Mouse (Mus musculus) embryo, embryonic 10.5 days (tissue): Measurements from ENCODE around the gene Dusp14.

ENCODE experiments used
- DNase-seq: peaks from one replicate; pipeline ENCODE4 v3.0.0-alpha.2; 2015; ENCODE audit warnings: low spot score

Gene Dusp14

GRCm38 (mm10) chr11:84069034-84069370, at the start of gene Dusp14:
Gene Dusp14 (minus strand): TSS chr11:84069261.
- DNase-seq = peak; percentile 35

GRCm38 (mm10) chr11:84117431-84117830, 48.4 kb upstream of the Dusp14 start:
- DNase-seq = no peak

- peak; percentile 3 for DNase-seq
Observed at GRCm38 (mm10) chr11:84116221-84116620, 47.2 kb upstream of the Dusp14 start.

- DNase-seq = no peak
Observed at GRCm38 (mm10) chr11:84115646-84116045, 46.6 kb upstream of the Dusp14 start.

DNA sequence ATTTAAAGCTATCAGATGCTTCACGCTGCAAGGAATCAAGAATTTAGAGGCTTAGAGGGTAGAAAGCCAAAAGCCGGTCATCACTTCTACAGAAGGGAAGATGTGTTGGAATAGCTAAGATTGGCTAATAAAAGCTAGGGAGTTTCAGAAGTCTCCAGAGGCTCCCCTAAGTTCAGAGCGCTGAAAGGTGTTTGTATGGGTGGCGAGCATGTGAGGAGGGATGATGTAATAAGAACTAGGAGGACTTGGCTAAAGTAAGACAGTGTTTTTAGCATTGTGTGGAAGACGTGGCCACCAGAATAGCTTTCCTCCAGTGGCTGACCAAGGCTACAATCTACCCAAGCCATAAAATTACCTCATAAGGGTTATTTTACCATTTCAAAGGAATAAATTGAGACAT, 44.6 kb upstream of the Dusp14 start:
- no peak for DNase-seq

DNA sequence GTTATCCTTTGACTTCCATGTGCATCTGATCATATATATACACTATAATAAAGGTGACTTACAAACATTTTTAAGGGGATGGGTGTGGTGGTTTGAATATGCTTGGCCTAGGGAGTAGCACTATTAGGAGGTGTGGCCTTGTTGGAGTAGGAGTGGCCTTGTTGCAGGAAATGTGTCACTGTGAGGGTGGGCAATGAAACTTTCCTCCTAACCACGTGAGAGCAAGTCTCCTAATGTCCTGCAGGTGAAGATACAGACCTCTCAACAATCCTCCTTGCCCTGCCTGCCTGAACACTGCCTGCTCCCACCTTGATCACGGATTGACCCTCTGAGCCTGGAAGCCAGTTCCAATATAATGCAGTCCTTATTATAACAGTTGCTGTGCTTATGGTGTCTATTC, 38.1 kb upstream of the Dusp14 start:
- no peak for DNase-seq

- no peak for DNase-seq
Observed at GRCm38 (mm10) chr11:84104036-84104435, 35.0 kb upstream of the Dusp14 start.

DNA sequence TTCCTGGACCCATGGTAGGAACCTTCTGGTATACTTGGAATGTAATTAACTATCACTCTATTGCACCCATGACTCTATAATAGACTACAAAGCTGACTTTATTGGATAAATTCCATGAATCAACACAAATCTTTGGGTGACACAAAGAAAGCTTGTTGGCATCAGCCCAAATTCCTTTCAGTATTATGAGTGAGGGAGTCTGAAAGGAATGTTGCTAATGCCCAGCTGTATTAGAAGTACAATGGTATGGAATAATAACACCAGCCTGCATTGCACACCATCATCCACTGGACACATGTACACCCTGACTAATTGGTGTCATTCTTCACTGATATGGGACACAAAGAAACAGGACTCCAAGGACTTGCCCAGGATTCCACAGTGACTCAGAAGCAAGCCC, 32.1 kb upstream of the Dusp14 start:
- no peak for DNase-seq

DNA sequence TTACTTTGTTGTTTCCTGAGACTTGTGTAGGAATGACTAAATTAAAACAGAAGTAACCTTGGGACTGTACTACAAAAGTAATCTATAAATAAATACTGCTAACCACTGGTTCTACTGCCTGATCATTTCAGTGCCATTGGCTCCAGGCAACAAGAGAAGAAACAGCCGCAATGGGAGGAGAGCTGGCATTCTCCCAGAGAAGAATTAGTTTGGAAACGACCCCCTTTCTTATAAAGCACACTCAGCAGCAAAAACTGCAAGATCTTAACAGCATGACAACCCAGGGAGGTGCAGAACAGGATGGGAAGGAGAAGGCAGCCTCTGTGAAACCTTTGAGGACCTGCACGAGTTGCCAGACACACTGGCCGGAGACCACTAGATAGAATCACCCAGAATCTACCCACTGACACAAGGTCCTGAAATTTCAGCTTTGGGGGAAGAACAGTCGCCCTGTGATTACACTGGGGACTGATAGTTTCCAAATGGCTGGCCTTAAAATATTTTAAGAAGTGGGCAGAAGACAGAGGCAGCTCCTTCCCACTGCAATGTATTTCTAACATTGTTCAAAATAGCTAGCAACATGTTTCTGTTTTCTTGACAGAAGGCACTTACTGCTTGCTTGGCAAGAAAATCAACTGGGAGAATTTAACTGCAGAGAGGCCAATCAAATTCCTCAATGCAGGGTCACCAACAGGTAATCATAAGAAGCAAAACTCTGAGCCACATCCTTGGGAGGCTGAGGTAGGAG, 28.4 kb upstream of the Dusp14 start:
- no peak for DNase-seq

DNA sequence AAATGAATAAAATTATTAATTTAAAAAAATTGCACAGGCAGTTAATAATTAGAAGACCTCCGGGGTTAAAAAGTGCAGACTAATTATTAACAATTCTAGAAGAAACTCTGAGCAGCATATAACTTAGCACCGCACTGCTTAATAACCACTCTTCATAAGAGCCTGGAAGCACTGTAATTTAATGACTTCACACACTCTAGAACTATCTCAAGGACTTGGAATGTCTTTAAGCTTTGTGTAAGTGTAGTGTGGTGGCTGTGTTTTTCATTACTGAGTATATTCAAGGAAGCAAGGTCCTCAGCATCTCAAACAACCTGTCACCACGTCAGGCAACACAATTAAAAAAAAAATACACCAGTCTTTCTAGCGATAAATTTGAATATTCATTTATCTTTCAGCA, 26.0 kb upstream of the Dusp14 start:
- no peak for DNase-seq

- no peak for DNase-seq
Observed at GRCm38 (mm10) chr11:84090572-84090971, 21.5 kb upstream of the Dusp14 start.

- no peak for DNase-seq
Observed at GRCm38 (mm10) chr11:84081901-84082300, 12.8 kb upstream of the Dusp14 start.

GRCm38 (mm10) chr11:84080327-84080726, 11.3 kb upstream of the Dusp14 start:
- DNase-seq = no peak

GRCm38 (mm10) chr11:84079887-84080286, 10.8 kb upstream of the Dusp14 start:
- no peak for DNase-seq

GRCm38 (mm10) chr11:84079361-84079760, 10.3 kb upstream of the Dusp14 start:
- DNase-seq = no peak

- no peak for DNase-seq
Observed at GRCm38 (mm10) chr11:84078601-84079000, 9.5 kb upstream of the Dusp14 start.

DNA sequence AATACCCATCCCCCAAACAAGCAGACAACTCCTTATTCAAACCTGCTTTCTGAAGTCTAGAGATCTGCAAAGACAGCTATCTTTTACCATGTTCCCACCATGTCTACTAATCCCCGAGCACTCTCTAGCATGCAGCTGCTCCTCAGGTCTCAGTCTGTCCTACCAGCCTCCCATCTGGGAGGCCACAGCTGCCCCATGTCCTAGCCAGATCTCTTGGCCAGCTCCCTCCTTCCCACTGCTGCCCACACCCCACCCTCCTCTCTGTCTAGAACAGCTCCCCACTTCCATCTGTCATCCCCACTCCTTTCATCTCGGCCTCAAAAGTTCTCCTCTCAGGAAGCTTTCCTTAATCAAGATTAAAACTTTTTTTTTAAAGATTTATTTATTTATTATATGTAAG, 7.9 kb upstream of the Dusp14 start:
- DNase-seq = no peak

DNA sequence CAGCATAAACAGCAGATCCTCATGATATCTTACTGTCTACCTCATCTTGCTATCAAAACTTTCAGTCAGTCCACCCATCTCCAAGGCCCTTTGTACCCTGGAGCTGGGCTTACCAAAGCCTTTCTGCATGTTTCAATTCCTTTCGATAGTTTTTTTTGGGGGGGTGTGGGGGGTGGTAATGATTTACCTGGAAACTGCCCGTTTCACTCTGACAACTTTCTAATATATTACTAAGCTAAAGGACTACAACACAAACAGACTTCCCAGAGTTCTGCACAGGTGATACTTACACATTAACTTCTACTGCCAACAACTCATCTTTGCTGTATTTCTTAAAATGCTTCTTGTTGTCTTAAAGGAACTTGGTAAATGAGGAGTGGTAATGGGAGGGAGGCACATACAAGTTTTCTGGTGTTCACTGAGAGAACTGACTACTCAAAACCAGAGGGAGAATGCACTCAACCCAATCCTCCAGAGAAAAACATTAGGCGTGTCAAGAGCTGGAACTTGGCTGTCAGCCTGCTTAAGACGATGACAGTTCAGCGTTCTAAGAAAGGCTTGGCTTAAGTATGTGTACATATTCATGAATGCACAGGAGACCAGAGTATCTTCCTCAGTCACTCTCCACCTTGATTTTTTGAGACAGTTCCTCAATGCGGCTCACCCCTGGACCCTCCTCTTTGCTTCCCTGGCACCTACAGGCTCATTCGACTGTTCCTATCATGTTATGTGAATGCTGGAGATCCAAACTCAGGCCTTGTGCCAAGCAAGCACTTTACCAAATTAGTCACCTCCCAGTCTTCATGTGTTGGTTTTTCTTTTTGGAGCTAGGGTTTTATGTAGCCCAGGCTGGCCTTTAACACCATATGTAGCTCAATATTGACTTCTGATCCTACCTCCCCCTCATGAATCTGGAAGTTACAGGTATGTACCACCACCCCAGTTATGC, 5.0 kb upstream of the Dusp14 start:
- no peak for DNase-seq

- peak; percentile 46 for DNase-seq
Observed at GRCm38 (mm10) chr11:84072904-84073651, 4.0 kb upstream of the Dusp14 start.

DNA sequence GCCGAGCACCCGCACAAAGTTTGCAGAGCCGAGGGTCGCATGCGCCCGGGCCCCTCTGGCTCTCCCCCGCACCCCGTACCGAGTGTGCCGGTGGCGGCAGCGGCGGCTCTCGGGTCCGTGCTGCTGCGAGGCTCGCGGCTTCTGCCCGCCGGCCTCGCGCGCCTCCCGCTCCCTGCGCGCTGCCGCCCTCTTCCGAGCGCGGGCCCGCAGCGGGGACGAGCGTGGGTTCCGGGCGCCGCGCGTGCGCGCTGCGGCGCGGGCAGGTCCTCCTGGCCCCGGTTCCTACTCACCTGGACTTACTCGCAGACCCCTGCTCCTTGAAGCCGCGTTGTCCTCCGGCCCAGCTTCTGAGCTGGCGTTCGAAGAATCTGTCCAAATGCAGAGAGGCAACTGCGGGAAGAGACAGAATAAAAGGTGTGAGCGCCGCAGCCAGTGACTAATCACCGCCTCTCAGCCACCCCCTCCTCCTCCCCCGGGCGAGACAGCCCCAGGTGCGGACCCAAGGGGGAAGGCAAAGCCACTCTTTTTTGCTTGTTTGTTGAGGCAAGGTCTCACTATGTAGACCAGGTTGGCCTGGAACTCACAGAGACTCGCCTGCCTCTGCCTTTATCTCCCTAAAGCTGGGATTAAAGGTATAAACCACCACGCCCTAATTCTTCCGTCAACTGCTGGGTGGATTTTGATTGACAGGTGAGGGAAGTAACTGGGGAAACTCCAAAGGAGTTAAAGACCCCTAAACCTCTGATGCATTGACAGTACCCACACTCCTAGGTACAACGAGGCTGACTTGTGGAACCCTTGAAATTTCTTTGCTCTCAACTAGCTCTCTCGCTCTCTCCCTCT, 649 bp downstream of the Dusp14 start:
- peak; percentile 69 for DNase-seq

- peak; percentile 67 for DNase-seq
Observed at GRCm38 (mm10) chr11:84067720-84068190, 1.3 kb downstream of the Dusp14 start.
